13 mouse cellular contexts compared by ENCODE assay signal in the genomic region with DNA sequence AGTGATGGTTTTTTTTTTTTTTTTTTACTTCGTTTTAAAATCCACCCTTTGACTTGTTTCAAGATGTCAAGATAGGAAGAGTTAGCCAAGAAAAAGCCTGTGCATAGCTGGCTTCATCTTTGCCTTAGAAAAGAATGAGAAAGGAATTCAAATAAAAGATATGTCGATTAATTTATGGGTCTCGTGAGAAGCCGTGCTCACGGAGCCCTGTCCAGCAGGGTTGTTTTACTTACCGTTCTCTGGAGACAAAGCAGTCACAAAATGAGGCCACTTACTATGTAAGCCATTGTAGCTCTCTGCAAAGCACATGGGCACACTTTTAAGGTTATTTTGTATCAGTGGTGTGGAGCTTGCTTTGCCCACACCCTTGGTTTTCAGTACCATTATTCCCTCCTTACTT.
DNase-seq lines count a peak whose midpoint lies in the region; ATAC-seq and TF ChIP-seq lines count a peak whose summit lies in the region.
"Had no signal": no experiment of that assay in that cellular context is flagged by ENCODE, and none has a peak within 500 bp of the region (broad histone marks: within the 10 kb centered on the region; RNA-seq: fewer than 3 reads in every experiment).

No protein-coding gene starts in this region.

- no peak overlapping the region for H3K9ac ChIP-seq in kidney, embryonic 14.5 days (ENCODE audit: low read depth, low read length)
- H3K9ac ChIP-seq in hindbrain, embryonic 11.5 days (ENCODE audit: low read depth, low read length): no peak overlapping the region
- H3K9ac ChIP-seq in midbrain, embryonic 15.5 days: no peak overlapping the region
- H3K9ac ChIP-seq: limb, embryonic 15.5 days; liver, postnatal 0 days; midbrain, embryonic 12.5 days had no signal

- TF ChIP-seq CTCF in brain, embryonic 14.5 days (IDR thresholded peaks at IDR 0.05; ENCODE audit: borderline replicate concordance, extremely low read depth, insufficient read depth, insufficient read length): no peak
- no peak for TF ChIP-seq CTCF in cerebellum, adult 2 months (IDR thresholded peaks at IDR 0.05; ENCODE audit: borderline replicate concordance, insufficient read depth, low read depth, low read length)

- 0 out of 2 replicates have a peak overlapping the region, but pooled peaks have one; percentile 13 for H3K27ac ChIP-seq in kidney, embryonic 14.5 days (ENCODE audit: low read depth, low read length)
- peak overlapping the region; percentile 45; the same call in 1 of the 2 replicates for H3K27ac ChIP-seq in hindbrain, embryonic 11.5 days (ENCODE audit: low read depth, low read length)
- H3K27ac ChIP-seq in midbrain, embryonic 15.5 days: peak overlapping the region; percentile 72
- no peak overlapping the region for H3K27ac ChIP-seq in cerebellum, adult 2 months (ENCODE audit: insufficient read depth, low read length)
- H3K27ac ChIP-seq: limb, embryonic 15.5 days; midbrain, embryonic 12.5 days had no signal

- no peak overlapping the region for H3K4me2 ChIP-seq in kidney, embryonic 14.5 days (replicated peaks; ENCODE audit: low read depth, low read length)
- no peak overlapping the region for H3K4me2 ChIP-seq in hindbrain, embryonic 11.5 days (replicated peaks; ENCODE audit: low read depth, low read length)
- no peak overlapping the region for H3K4me2 ChIP-seq in midbrain, embryonic 15.5 days
- H3K4me2 ChIP-seq: limb, embryonic 15.5 days; midbrain, embryonic 12.5 days had no signal

- no peaks in the 10 kb centered on the region for H3K27me3 ChIP-seq in kidney, embryonic 14.5 days (ENCODE audit: control insufficient read depth, insufficient read depth, low read length)
- H3K27me3 ChIP-seq in hindbrain, embryonic 11.5 days (ENCODE audit: control insufficient read depth, insufficient read depth, low read length): no peaks in the 10 kb centered on the region
- no peaks in the 10 kb centered on the region for H3K27me3 ChIP-seq in midbrain, embryonic 15.5 days (replicated peaks)
- no peaks in the 10 kb centered on the region for H3K27me3 ChIP-seq in cerebellum, adult 2 months (ENCODE audit: control insufficient read depth, insufficient read depth, low read length)
- H3K27me3 ChIP-seq: limb, embryonic 15.5 days; midbrain, embryonic 12.5 days had no signal

- H3K36me3 ChIP-seq in kidney, embryonic 14.5 days (ENCODE audit: control insufficient read depth, insufficient read depth, low read length): no peaks in the 10 kb centered on the region
- H3K36me3 ChIP-seq in hindbrain, embryonic 11.5 days (ENCODE audit: control insufficient read depth, insufficient read depth, low read length): no peaks in the 10 kb centered on the region
- no peaks in the 10 kb centered on the region for H3K36me3 ChIP-seq in midbrain, embryonic 15.5 days (replicated peaks)
- H3K36me3 ChIP-seq: heart, embryonic 10.5 days; limb, embryonic 15.5 days; midbrain, embryonic 12.5 days had no signal

- no peaks in the 10 kb centered on the region for H3K9me3 ChIP-seq in kidney, embryonic 14.5 days (ENCODE audit: control insufficient read depth, low read length)
- H3K9me3 ChIP-seq in hindbrain, embryonic 11.5 days (ENCODE audit: control insufficient read depth, low read length): no peaks in the 10 kb centered on the region
- no peaks in the 10 kb centered on the region for H3K9me3 ChIP-seq in midbrain, embryonic 15.5 days
- H3K9me3 ChIP-seq: heart, embryonic 10.5 days; limb, embryonic 15.5 days; midbrain, embryonic 12.5 days had no signal

- DNase-seq in kidney, adult 11 months: no peak
- DNase-seq in brain, embryonic 14.5 days (ENCODE audit: low read depth): peak; percentile 31
- no peak for DNase-seq in hindbrain, embryonic 11.5 days (ENCODE audit: low spot score)
- DNase-seq in frontal cortex, adult 2 months (ENCODE audit: extremely low spot score in 1 of 2, low spot score in 1 of 2): no peak
- DNase-seq in cerebellum, adult 2 months: no peak
- no peak for DNase-seq in left cerebral cortex, adult 18-20 months (ENCODE audit: low spot score in 2 of 2)
- DNase-seq: gastrocnemius, postnatal 25 days had no signal

- ATAC-seq in kidney, embryonic 14.5 days (ENCODE audit: low FRiP score, low TSS enrichment): no peak
- ATAC-seq in hindbrain, embryonic 11.5 days (ENCODE audit: low FRiP score): no peak
- ATAC-seq in midbrain, embryonic 15.5 days (replicated peaks): no peak
- ATAC-seq: liver, postnatal 0 days had no signal

- H3K4me1 ChIP-seq in kidney, embryonic 14.5 days (ENCODE audit: control insufficient read depth, insufficient read depth, low read length): peaks cover 17% of the 10 kb centered on the region
- no peaks in the 10 kb centered on the region for H3K4me1 ChIP-seq in hindbrain, embryonic 11.5 days (replicated peaks; ENCODE audit: control insufficient read depth, insufficient read depth, low read length)
- H3K4me1 ChIP-seq in midbrain, embryonic 15.5 days: peaks cover 52% of the 10 kb centered on the region
- H3K4me1 ChIP-seq in cerebellum, adult 2 months (ENCODE audit: control insufficient read depth, insufficient read depth, low read length): no peaks in the 10 kb centered on the region

- WGBS in kidney, embryonic 14.5 days: 27% methylated on average over 6 of the region's 6 CpGs
- WGBS in hindbrain, embryonic 11.5 days: 70% methylated on average over 6 of the region's 6 CpGs
- 27% methylated on average over 6 of the region's 6 CpGs for WGBS in midbrain, embryonic 15.5 days
- WGBS in cerebellum, adult 2 months: 73% methylated on average over 6 of the region's 6 CpGs

- no peak overlapping the region for H3K4me3 ChIP-seq in kidney, embryonic 14.5 days (ENCODE audit: low read length)
- H3K4me3 ChIP-seq in hindbrain, embryonic 11.5 days (ENCODE audit: low read depth, low read length): no peak overlapping the region
- H3K4me3 ChIP-seq in midbrain, embryonic 15.5 days: no peak overlapping the region
- H3K4me3 ChIP-seq in cerebellum, adult 2 months (replicated peaks; ENCODE audit: insufficient read depth, low read depth, low read length): no peak overlapping the region
- H3K4me3 ChIP-seq: heart, embryonic 10.5 days; limb, embryonic 15.5 days; midbrain, embryonic 12.5 days had no signal

- TF ChIP-seq POLR2A in brain, embryonic 14.5 days (IDR thresholded peaks at IDR 0.05; ENCODE audit: borderline replicate concordance, extremely low read depth, insufficient read depth, insufficient read length, poor library complexity, severe bottlenecking): no peak
- TF ChIP-seq POLR2A in cerebellum, adult 2 months (IDR thresholded peaks at IDR 0.05; ENCODE audit: borderline replicate concordance, insufficient read depth, low read length): no peak
